Mouse (Mus musculus) spleen, adult 2 months (tissue): ENCODE data around the gene Ckmt2. TPM values are rescaled to one million over a fixed set of nuclear protein-coding genes. Genes with fewer than 3 reads are reported as not detected.

Experiments used
- DNase-seq, 2 experiments: peaks; one replicate each; pipeline versions ENCODE4 v3.0.0 to v3.0.0-alpha.2; 2012 to 2021; ENCODE audit warnings: low spot score in 2 of 2, low read depth in 1 of 2
- H3K27ac ChIP-seq: fragments of 200-500 bp; 2 replicates; pipeline ENCODE4 v1.5.1; 2012; ENCODE audit warnings: low read length, inconsistent platforms; ENCODE audit not compliant: insufficient read depth
- H3K27me3 ChIP-seq: fragments of 200-500 bp; 2 replicates; pipeline ENCODE4 v1.6.1; 2012; ENCODE audit warnings: mild to moderate bottlenecking, moderate library complexity, low read length, inconsistent platforms; ENCODE audit not compliant: control insufficient read depth, insufficient read depth
- H3K36me3 ChIP-seq: fragments of 200-500 bp; 2 replicates; pipeline ENCODE4 v1.6.1; 2012; ENCODE audit warnings: mild to moderate bottlenecking, low read length, inconsistent platforms; ENCODE audit not compliant: control insufficient read depth, insufficient read depth
- H3K4me1 ChIP-seq: fragments of 200-500 bp; 2 replicates; pipeline ENCODE4 v1.6.1; 2011; ENCODE audit warnings: inconsistent platforms; ENCODE audit not compliant: control insufficient read depth, insufficient read depth, insufficient read length
- H3K4me3 ChIP-seq: fragments of 200-500 bp; 2 replicates; pipeline ENCODE4 v1.5.1; 2011; ENCODE audit warnings: mild to moderate bottlenecking, inconsistent platforms; ENCODE audit not compliant: insufficient read depth, insufficient read length; ENCODE audit errors: extremely low read depth
- CTCF ChIP-seq: fragments of 200-500 bp; IDR thresholded peaks from 2 replicates; pipeline ENCODE4 v1.5.1; 2011; ENCODE audit warnings: mild to moderate bottlenecking, inconsistent platforms; ENCODE audit not compliant: insufficient read depth, insufficient read length, insufficient replicate concordance; ENCODE audit errors: extremely low read depth
- POLR2A ChIP-seq: fragments of 200-500 bp; IDR thresholded peaks from 2 replicates; pipeline ENCODE4 v1.6.1; 2011; ENCODE audit warnings: low read depth, low read length, inconsistent platforms
- WGBS: fragments of 180-500 bp; shearing (Covaris S2); methylation state at CpG from one replicate; pipeline ENCODE4 v1.1.7; 2018; 5-methylcytosine and 5-hydroxymethylcytosine counted together
- polyA plus RNA-seq: library from polyadenylated mRNA; depleted of rRNA; stranded (reverse); fragments of >200 nt; gene quantifications from 2 replicates; pipeline ENCODE4 v1.2.3, GENCODE M21; 2012; rRNA removed

Ckmt2 gene
- polyA plus RNA-seq: 0.09 TPM in 1 of 2 replicates, not detected in the other

DNA sequence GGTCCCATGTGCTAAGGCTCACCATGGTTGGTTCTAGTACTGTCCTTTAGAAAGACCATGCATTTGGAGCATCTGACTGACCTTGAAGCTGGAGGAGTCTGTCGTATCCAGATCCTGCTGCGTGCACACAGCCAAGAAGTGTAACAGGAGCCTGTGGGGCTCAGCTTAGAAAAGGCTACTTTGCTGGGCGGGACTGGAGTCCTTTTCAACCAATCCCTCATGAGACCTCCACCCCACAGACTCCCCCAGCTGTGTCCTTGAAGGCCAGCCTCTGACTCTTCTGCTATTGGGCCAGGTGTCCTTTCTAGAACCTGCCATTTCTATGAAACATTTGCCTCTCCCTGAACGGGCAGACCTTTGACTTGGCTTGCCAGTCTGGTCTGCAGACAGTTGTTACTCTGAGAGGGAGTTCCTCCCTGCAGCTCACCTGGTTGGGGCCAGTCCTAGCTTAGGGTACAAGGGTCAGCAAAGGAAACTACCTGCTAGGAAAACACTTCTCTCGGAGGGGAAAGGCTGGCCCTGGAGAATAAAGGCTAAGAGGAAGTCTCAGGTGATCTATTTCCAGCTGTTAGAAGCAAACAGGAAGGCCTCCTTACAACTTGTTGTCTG lies at the start of gene Ckmt2:
TSS of gene Ckmt2 (minus strand) at position 145 of the 609 bp plus-strand sequence.
- Histone ChIP-seq H3K27me3 (no peaks in the 10 kb centered on the region), H3K36me3 (no peaks in the 10 kb centered on the region), H3K4me3 (no peak within 1 kb of the TSS), H3K4me1 (no peaks in the 10 kb centered on the region), H3K27ac (no peak within 1 kb of the TSS)
- 75% methylated on average over 5 of the region's 5 CpGs for WGBS
- no peak for DNase-seq
- TF ChIP-seq CTCF (no peak), POLR2A (no peak)

DNA sequence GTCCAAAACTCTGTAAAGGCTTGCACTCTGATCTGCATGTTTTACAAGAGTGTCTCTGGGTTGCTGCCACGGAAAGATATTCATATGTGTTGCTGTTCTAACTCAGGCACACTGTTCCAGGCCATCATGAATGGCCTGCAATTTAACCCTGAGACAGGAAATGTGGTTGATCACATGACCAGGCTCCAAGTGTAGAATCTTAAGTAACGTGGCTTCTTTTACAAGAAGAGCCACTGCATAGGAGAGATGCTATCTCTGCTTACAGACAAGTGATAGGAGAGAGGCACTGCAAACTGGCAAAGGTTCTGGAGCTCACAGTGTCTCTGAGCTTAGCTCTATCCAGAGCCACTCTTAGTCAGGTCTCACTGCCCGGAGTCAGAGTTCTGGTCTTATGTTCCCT lies 44.3 kb upstream of the Ckmt2 start:
- WGBS: 47% methylated on average over 3 of the region's 3 CpGs
- TF ChIP-seq POLR2A (no peak), CTCF (no peak)
- H3K4me3 ChIP-seq: no peak overlapping the region

GRCm38 (mm10) chr13:91918764-91919163 lies 42.1 kb upstream of the Ckmt2 start:
- 88% methylated on average over 5 of the region's 5 CpGs for WGBS

More for the DNA sequence above, 44.3 kb upstream of the Ckmt2 start:
- no peak for DNase-seq
- no peaks in the 10 kb centered on the region for H3K4me1 ChIP-seq
- H3K36me3 ChIP-seq: no peaks in the 10 kb centered on the region
- H3K27me3 ChIP-seq: no peaks in the 10 kb centered on the region
- no peak overlapping the region for H3K27ac ChIP-seq

DNA sequence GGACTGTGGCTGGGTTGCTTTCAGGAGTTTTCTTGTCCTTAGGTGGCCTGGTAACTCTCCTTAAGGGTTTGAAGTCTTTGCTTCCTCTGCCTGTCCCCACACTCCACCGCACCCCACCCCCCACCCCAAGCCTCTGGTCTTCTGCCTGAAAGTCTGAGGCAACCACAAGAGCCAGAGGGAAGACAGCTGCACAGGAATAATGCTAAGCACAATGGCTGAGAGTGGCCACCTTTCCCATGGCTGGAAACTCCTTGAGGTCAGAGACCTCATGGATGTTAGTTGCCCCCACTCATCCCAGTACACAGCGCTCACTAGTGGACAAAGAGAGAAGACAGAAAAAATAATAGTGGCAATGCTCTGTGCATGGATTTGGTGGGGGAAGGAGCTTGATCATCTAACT lies 41.1 kb upstream of the Ckmt2 start:
- no peak for DNase-seq
- Histone ChIP-seq H3K36me3 (no peaks in the 10 kb centered on the region), H3K4me1 (no peaks in the 10 kb centered on the region), H3K27me3 (no peaks in the 10 kb centered on the region), H3K4me3 (no peak overlapping the region), H3K27ac (no peak overlapping the region)
- TF ChIP-seq POLR2A (no peak), CTCF (no peak)
- 70% methylated on average over 2 of the region's 2 CpGs for WGBS

More at GRCm38 (mm10) chr13:91918764-91919163, 42.1 kb upstream of the Ckmt2 start:
- no peaks in the 10 kb centered on the region for H3K27me3 ChIP-seq
- TF ChIP-seq CTCF (no peak), POLR2A (no peak)
- H3K4me1 ChIP-seq: no peaks in the 10 kb centered on the region
- no peak for DNase-seq
- no peak overlapping the region for H3K4me3 ChIP-seq
- H3K36me3 ChIP-seq: no peaks in the 10 kb centered on the region
- no peak overlapping the region for H3K27ac ChIP-seq

DNA sequence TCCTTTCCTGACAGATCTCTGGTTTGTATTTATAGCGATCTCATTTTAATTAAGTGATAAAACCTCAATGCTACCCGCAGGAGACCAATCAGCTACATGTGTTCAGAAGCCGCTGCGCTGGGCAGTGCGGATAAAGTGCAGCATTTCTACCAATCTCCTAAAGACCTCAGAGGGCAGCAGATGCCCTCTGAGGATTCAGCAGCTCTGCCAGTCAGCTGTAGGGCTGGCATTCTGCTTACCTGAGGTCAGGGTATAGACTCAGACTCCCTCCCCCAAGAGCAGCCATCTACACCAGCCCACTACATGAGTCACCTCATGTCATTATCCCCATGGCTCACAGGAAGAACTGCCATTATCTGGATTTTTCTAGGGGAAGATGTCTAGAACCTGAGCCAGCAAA lies 39.6 kb upstream of the Ckmt2 start:
- H3K27me3 ChIP-seq: no peaks in the 10 kb centered on the region
- H3K4me3 ChIP-seq: no peak overlapping the region
- no peaks in the 10 kb centered on the region for H3K4me1 ChIP-seq
- TF ChIP-seq POLR2A: no peak
- WGBS: 91% methylated on average over 5 of the region's 5 CpGs
- no peak for DNase-seq
- H3K36me3 ChIP-seq: no peaks in the 10 kb centered on the region
- H3K27ac ChIP-seq: no peak overlapping the region

DNA sequence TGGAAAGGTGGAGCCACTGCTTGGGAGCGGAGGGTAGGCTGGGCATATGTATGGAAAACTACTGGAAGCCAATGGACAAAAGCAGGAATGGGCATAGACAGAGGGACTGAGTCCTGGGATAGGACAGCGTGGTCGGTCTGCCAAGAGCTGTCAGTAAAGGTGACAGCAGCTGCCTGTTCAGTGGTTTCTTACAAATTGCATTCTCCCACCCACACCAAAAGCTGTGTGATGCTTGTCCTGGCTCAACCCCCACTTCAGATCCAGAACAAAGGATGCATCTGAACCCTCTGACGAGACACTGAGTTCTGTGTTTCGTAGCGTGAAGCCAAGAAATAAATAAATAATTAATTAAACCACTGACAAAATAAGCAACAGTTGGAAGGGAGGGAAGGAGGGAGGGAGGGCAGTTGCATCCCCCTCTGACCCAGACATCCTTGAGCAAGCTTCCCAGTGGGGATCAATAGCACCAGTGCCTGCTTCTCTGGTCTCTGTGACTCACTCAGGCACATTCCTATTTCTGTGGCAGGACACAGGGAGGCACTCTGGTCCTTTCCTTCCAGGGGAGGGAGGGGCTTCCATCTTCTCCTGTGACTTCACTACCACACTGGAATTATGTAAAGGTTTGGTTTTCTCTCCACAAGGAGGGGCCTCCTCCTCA lies 39.0 kb upstream of the Ckmt2 start:
- 70% methylated on average over 6 of the region's 6 CpGs for WGBS
- H3K27me3 ChIP-seq: no peaks in the 10 kb centered on the region
- no peaks in the 10 kb centered on the region for H3K4me1 ChIP-seq
- no peak overlapping the region for H3K27ac ChIP-seq
- H3K4me3 ChIP-seq: no peak overlapping the region
- DNase-seq: no peak
- H3K36me3 ChIP-seq: no peaks in the 10 kb centered on the region
- no peak for TF ChIP-seq CTCF

GRCm38 (mm10) chr13:91915192-91915581 lies 38.5 kb upstream of the Ckmt2 start:
- 7% methylated on average over 4 of the region's 4 CpGs for WGBS
- TF ChIP-seq CTCF: no peak
- no peak for TF ChIP-seq POLR2A

More at GRCm38 (mm10) chr13:91915192-91915581, 38.5 kb upstream of the Ckmt2 start:
- Histone ChIP-seq H3K4me3 (no peak overlapping the region), H3K4me1 (no peaks in the 10 kb centered on the region), H3K27me3 (no peaks in the 10 kb centered on the region), H3K27ac (no peak overlapping the region), H3K36me3 (no peaks in the 10 kb centered on the region)
- no peak for DNase-seq
